Mouse (Mus musculus): Measurements from ENCODE around the gene Rab6b.

Rab6b gene

DNA sequence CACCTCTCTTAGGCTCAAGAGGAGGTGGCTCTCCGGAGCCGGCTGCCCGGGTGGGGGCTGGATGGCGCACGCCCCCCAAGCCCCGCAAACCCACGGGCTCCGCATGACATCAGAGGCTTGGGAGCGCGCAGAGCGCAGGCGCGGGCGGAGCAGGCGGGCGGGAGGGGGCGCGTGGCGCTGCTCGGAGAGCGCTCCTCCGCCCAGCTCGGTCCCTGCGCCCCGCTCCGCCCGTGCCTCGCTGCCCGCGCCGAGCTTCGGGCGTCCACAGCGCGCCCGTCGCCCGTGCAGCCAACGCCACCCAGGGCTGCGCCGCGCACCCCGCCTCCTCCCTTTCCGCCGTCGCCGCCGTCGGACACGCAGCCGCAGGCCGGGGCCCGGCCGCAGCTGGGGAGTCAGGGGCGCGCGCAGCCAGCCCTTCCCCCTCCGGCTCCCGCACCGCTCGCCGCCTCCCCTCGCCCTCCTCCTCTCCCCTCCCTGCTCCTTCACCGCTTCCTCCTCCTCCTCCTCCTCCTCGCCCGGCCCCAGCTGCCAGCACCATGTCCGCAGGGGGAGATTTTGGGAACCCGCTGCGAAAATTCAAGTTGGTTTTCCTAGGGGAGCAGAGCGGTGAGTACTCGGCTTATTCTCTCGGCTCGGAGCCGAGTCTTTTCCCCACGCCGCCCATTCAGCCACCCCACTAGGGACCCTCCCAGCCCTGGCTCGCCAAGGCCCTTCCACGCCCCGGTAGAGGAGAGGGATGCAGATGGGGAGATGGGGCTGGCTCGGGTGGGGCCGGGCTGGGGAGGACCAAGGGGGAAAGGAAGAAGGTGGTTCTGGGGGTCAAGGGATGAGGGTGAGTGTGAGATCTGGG is at the start of gene Rab6b:
TSS of gene Rab6b (plus strand) at position 167 of the 850 bp plus-strand sequence.
- DNase-seq (ENCODE audit: low spot score): no peak

DNA sequence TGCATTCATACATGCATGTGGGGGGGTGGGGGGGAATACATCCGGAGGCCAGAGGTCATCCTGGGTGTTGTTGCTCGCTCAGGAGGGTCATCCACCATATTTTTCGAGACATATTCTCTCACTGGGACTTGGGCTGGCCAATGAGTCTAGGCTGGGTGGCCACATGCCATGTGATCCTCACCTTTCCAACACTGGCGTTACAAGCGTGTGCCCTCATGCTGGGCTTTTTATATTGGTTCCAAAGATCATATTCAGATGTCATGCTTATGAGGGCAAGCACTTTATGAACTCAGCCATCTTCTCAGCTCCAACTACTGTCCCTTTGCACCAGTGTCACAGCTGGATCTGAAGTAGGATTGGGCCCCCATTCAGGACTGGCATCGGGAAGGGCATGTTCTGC is 48.0 kb upstream of the Rab6b start:
- DNase-seq (ENCODE audit: low spot score): no peak

DNA sequence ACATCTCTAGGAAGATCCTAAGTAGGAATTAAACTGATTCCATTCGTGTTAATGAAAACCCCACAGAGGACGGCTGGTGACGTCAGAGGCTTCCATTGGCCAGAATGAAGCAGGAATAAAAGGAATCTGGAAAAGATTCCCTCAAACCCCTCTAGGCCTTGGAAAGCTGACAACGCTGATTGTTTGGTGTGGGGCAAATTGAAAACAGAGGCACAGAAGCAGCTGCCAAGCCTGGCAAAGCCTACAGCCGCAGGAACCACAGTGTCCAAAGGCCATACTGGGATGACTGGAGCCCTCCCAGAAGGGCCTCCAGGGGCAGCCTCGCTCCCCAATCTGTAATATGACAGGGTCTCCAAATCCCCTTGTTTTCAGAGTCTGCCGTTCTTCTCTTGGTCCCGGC is 44.7 kb upstream of the Rab6b start:
- no peak for DNase-seq (ENCODE audit: low spot score)

DNA sequence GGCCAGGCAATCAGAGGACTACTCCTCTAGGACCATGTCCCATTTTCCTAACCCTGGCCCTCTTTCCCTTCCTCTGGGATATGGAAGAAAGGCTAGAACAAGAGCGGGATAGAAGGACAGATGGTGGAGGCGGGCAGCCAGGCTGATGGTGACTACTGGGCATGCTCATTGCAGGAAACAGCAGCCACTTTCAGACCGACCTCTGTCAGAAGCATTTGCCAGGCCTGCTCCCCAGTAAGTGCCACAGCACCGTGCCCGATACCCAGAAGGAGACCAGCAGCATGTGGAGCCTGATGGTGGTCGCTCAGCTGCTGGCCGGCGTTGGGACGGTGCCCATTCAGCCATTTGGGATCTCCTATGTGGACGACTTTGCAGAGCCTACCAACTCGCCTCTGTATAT is 43.9 kb upstream of the Rab6b start:
- no peak for DNase-seq (ENCODE audit: low spot score)

DNA sequence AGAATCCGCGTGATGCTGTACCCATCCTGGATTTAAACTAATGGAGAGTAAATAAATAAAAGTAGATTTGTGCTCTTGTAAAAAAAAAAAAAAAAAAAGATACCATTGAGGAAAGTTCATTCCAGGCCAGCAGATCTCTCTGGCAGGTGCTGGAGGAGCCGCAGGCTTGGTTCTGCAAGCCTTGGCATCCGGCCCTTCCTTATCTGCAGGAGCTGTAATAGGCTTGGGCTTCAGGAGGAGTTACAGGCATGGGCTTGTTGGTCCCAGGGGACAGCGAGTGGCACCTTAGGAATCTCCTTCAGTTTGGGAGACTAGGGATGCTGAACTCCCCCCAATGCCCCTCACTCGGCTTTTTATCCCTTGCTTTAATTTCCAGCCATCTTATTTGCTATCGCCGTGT is 42.8 kb upstream of the Rab6b start:
- no peak for DNase-seq (ENCODE audit: low spot score)

DNA sequence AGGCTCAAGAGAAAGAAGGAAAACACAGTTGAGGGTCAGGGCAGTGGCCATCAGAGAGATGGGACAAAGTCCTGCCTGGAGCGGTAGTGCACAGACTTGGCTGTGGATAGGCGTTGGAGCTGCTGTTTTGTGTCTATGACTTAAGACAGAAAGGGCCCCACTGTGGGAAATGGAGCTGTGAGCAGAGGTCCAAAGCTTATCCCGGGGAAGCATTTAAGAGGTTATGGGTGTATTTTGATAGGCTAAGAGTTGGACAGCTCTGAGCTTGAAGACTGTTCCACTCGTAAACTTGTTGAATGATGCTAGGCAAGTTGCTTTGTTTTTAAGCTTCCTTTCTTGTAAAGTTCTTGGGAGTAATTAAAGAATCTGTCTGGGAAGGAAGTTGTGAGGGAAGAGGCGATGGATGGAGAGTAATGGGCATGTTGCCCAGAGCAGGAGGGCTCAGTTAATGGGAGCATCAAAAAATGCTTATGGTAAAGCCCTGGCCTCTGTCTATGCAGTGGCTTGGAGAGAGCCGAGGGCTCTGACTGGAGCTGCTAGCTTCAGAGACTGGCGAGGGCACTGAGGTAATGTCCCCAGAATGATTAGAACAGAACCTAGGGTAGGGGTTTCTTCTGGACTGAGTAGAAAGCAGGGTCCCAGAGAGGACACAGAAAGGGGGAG is 39.9 kb upstream of the Rab6b start:
- DNase-seq (ENCODE audit: low spot score): no peak

DNA sequence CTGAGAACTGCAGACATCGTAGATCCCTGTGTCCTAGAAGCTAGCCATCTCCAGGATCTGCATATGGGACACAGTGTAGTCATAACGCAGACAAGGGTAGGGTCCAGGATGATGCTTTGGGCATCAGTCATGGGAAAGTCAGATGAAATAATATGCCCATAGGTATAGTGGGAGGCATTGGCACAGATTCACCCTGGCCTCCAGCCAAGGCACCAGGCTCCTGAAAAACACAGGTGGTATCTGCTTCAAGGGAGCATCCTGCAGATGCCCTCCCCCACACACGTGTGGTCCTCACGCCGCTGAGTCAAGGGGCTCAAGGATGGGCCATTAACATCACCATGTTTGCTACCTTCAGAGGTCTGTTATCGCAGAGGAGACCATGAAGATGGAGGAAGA is 39.4 kb upstream of the Rab6b start:
- DNase-seq (ENCODE audit: low spot score): no peak

DNA sequence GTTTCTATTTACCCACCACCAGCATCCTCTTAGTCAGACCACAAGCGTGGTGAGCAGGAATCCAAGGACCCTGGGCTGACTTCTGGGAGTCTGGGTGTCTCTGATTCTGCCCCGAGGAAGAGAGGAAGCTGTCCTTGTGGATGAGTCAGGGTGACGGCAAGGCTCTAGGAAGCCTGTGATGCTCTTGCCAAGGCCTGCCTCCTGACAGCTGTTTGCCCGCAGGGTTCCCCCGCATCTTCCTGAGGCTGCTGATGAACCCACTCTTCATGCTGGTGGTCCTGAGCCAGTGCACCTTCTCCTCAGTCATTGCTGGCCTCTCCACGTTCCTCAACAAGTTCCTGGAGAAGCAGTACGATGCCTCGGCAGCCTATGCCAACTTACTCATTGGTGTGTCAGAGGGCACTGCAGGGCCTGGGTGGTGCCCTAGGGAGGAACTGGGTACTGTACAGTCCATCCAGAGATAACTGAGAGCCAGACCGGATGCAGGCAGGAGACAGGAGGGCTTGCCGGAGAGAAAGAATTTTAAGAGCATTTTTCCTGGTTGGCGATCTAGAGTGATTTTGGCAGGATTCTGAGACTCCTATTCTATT is 38.6 kb upstream of the Rab6b start:
- DNase-seq (ENCODE audit: low spot score): no peak

DNA sequence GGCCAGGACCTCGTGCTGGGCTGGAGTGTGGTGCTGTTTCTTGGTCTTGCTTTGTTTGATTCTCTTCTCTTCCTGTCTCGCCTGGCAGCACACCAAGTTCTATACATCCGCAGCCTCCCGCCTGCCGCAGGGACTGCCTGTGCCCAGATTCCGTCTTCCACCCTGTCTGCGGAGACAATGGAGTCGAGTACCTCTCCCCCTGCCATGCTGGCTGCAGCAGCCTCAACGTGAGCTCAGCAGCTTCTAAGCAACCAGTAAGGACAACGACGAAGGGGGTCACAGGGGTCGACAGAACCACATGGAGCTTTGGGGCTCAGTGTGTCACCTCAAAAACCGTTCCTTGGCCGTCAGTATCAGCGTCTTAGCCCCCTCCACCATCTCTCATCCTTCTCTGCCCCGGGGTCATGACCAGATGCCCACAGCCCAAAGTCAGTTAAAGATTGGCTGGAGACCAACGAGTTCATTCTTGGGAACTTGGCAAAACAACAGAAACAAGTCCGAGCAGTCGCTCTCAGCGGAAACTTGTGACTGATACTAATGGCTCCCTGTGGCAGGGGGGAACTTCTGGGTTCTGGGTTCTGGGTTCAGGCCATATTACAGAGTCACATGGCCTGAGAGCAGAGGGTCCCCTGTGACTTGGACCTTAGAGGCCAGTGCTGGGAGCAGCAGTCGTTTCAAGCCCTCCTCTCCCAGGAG is 34.6 kb upstream of the Rab6b start:
- no peak for DNase-seq (ENCODE audit: low spot score)

DNA sequence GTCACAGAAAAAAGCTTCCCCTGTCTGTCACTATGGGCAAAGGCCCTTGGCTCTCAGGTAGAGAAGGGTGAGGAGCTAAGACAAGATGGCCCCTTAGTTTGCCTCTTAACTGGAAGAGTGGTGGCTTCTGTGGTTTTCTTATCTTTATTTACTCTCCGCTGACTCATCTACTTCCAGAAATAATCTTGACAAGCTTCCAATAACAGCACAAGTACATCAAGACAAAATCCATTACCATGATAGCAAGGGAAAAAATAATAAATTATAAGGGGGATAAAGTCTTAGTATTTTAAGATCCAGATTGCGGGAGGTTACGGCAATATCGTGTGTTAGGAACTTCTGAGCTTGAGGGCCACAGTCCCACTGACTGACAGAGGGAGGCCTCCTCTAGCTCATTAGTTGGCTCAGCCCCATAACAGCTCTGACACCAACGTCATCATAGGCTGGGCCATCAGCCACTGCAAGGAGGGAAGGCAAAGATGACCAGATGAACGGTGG is 33.3 kb upstream of the Rab6b start:
- DNase-seq (ENCODE audit: low spot score): no peak

DNA sequence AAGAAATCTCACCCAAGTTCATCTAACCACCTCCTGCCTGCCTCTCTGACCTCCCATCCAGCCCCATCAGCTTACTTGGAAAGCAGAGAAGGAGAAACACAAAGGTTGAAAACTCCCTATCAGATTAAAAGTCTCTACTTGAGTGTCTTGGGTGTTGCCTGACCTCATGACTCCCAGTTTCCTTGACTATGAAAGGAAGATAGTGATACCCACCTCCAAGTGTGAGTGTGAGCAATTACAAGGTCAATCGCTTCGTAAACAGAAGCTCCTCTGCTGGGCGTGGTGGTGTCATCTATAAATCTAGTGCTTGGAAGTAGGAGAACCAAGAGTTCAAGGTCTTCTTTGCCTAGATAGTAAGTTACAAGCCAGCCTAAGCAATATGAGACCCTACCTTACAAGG is 31.4 kb upstream of the Rab6b start:
- DNase-seq (ENCODE audit: low spot score): no peak

DNA sequence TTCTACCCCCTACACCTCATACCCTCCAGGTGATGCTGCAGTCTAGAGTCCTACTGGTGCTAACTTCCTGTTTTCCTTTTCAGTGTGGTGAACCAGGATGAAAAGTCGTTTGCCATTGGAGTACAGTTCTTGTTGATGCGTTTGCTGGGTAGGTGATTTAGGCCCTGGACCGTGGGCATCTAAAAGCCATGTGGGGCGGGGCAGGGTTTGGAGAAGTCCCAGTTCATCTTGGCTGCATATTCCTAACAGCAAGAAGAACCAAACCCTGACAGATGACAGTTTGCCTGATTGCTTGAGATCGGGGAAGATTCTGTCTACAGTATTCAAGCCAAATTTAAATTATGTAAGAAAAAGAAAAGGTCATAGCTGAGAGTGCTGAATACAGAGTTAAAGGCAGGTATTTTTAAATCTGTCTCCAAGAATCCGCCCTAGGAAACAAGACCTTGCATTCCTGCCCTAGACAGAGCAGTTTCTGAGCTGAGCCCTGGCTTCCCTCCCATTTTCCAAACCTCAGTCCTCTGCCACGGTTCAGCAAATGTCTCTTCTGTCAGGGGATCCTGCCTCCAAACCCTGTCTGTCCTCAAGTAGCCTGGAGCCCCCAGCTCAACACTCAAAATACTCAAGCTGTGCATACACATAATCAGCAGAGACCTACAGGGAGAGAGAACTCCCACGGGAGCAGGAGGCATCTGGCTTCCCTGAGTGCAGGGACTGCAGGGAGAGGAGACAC is 29.2 kb upstream of the Rab6b start:
- DNase-seq (ENCODE audit: low spot score): no peak

DNA sequence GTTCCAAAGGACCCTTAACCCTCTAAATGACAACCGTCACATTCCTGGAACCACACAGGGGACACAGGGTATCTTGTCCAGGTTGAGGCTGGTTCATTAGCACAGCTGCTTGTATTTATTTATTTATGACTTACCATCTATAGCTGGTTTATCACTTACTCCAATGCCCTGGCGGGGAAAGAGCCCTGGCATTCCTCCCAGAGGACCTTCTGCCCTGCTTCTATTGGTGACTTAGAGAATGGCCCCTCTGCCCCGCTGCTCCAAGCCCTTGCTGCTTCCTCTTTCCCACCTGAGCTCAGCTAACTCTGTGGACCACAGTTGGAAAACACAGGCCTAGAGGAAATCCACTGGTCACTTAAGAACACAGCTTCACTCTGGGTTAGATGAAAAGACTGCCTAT is 28.2 kb upstream of the Rab6b start:
- no peak for DNase-seq (ENCODE audit: low spot score)

DNA sequence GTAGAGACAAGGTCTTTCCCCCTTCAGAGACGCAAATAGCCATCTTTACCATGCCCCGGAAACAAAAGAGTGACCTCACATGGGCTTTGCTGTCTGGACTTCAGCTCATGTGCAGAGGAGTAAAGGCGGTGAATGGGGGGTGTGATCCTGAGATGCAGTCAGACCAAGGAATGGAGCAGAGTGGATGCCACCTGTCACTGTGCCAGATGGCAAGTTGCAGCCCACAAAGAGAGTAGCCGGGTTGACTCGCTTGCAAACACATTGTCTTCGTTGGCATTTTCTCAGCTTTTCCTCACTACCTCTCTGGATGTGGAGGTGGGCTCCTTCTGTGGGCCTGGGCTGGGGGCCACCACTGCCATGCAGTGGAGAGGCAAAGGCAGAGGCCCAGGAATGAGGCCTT is 24.9 kb upstream of the Rab6b start:
- no peak for DNase-seq (ENCODE audit: low spot score)

DNA sequence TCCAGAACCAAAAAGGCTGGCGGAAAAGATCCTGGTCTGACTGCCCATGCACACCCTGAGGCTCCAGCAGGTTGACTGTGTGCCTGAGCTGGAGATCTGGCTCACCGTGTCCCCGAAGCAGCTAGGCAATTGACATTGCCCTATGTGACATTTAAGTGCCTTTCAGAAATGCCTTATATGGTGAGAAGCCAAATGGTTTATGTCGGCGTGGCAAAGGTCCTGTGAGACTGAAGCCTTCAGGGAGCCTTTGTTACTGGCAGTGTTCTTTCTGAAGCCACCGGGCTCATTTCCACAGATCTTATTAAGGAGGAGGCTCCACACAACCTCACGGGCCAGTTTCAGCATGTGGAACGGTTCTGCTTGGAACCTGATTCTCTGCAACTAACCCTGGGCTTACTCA is 24.3 kb upstream of the Rab6b start:
- no peak for DNase-seq (ENCODE audit: low spot score)

DNA sequence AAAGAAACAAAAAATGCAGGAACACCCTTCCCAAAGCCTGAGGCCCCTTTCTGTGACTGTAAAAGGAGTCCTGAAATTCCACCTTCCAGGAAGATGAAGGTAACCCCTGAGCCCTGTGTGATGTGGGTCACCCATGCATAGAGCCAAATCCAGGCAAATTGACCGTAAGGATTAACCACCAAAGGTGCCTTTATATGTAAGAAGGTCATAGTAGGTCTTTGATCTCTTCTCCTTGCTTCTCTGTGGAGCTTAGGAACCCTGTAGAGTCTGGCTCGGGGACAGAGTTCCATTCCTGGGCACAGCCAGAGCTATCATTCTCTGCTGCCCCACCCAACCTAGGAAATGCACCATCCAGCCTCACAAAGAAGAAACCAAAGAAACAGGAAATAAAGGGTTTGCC is 22.9 kb upstream of the Rab6b start:
- DNase-seq (ENCODE audit: low spot score): no peak

DNA sequence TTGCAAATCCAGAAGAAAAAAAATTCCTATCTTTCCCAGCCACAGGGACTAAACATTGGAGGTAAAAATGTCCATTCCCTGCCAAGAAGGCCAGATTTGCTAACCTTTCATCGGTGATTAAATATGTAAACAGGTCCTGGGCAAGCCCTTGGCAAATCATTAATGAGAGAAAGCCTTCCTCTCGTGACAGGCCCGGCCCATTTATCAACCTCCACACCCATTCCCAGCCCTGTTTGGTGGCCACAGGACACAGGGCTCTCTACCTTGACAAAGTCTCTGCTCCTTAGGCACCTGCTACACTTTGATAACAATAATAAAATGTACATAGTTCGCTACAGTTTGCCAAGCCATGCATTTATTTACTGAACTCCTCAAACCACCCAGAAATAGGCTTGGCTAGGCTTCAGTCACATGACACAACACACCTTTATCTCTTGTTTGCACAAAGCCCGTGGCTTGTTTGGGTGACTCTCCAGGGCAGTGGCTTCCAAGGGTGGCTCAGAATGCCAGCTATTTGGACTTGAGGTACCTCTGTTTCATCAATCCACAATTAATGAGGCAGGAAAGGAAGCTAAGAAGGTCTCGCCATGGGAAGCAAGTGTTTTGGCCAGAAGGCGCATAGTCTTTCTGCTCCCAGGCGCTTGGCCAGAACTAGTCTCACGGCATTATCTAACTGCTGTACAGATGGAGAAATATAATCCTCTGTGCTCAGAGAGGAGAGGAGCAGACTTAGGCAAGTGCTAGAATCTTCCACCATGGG is 21.3 kb upstream of the Rab6b start:
- no peak for DNase-seq (ENCODE audit: low spot score)

DNA sequence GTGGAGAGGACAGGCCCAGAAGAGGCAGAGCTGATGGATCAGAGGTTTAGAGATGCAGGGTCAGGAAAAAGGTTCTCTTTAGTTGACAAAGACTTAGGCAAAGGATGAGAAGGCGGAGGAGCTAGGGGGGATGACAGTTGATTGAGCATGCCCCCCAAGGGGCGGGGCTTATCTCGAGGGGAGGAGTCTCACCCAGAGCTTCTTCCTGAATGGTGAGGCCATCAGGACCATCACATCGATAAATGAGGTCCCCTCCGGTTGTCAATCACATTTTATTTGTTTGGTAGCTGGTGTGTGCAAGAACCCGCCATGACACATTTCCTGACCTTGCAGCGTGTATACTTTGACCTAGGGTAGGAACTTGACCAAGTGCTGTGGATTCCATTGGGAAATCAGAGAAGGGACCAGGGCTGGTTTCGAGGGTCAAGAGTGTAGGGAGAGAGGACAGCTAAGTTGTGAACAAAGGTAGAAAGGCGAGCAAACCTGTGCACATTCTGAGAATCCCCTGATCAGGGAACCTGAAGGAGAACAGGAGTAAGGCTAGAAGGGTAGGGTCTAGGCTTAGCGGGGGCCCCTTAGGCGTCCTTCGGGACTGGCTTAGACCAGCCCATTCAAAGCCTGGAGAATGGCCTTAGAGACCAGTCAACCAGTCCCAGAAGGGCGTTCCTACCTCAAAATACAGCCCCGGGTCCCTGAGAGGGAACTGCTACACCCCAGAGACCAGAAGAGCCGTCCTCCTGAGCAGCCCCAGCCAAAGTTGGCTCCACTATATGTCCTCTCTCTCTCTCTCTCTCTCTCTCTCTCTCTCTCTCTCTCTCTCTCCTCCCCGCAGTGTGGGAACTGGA is 20.3 kb upstream of the Rab6b start:
- no peak for DNase-seq (ENCODE audit: low spot score)

DNA sequence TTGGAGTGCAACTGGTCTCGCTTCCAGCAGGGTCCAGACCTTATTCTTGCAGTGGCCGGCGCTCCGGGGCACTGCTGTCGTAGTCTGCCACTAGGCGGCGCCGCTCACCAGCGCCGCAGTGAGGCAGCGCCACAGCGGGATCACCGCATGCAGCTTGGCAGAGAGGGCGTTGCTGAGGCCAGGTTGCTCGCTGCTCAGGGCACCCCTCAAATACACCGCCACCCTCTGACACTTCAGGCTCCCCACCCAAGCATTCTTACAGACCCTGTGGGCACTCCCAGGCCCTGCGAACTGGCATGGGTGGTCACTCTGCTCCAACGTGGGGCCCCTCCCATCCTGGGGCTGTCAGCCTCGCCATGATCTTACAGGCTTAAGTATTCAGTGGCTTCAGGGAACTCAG is 19.3 kb upstream of the Rab6b start:
- DNase-seq (ENCODE audit: low spot score): peak; percentile 45

DNA sequence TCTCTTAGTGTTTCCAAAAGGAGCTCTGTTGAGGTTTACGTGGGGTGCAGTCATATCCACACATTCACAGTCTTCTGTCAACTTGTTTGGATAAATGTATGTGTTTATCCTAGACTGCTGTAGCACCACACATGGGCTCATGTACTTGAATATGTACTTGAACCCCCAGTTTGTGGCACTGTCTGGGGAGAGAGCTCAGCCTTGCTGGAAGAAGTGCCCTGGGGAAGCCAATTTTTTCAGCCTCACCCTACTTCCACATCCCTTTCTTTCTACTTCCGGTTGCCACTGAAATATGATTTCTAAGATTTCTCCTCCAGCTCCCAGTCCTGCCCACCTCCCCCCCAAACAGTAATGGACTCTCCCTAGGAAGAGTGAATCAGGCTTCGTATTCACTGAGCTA is 17.9 kb upstream of the Rab6b start:
- no peak for DNase-seq (ENCODE audit: low spot score)
